Mouse (Mus musculus) layer of hippocampus, adult 9-10 months (tissue): ENCODE results near the gene Braf.
"Not testable (repeated sequence)": the region's sequence is repeated elsewhere in the genome, so short reads cannot be mapped to it uniquely, and the experiment has no call there.

Source experiments
- DNase-seq: peaks from one replicate; pipeline ENCODE4 v3.0.0; 2022; ENCODE audit warnings: low spot score

Gene Braf

GRCm38 (mm10) chr6:39724866-39725711 lies at the start of gene Braf:
Gene Braf (minus strand): TSS chr6:39725463.
- DNase-seq = peak; percentile 46

GRCm38 (mm10) chr6:39775029-39775428 lies 49.8 kb upstream of the Braf start:
- DNase-seq = no peak

GRCm38 (mm10) chr6:39757229-39757628 lies 32.0 kb upstream of the Braf start:
- DNase-seq = no peak

- DNase-seq = no peak
Observed at GRCm38 (mm10) chr6:39749881-39750280, 24.6 kb upstream of the Braf start.

GRCm38 (mm10) chr6:39747094-39747493 lies 21.8 kb upstream of the Braf start:
- no peak for DNase-seq

GRCm38 (mm10) chr6:39745456-39745855 lies 20.2 kb upstream of the Braf start:
- no peak for DNase-seq

GRCm38 (mm10) chr6:39739698-39740097 lies 14.4 kb upstream of the Braf start:
- not testable (repeated sequence) for DNase-seq

GRCm38 (mm10) chr6:39728095-39728494 lies 2.8 kb upstream of the Braf start:
- DNase-seq = no peak

- DNase-seq = no peak
Observed at GRCm38 (mm10) chr6:39726149-39726548, 886 bp upstream of the Braf start.

- no peak for DNase-seq
Observed at GRCm38 (mm10) chr6:39724542-39724865, 759 bp downstream of the Braf start.

- DNase-seq = no peak
Observed at GRCm38 (mm10) chr6:39724071-39724470, 1.2 kb downstream of the Braf start.

GRCm38 (mm10) chr6:39718567-39718966 lies 6.7 kb downstream of the Braf start:
- DNase-seq = no peak

GRCm38 (mm10) chr6:39717049-39717448 lies 8.2 kb downstream of the Braf start:
- DNase-seq = no peak

GRCm38 (mm10) chr6:39714341-39714740 lies 10.9 kb downstream of the Braf start:
- no peak for DNase-seq

GRCm38 (mm10) chr6:39713399-39713798 lies 11.9 kb downstream of the Braf start:
- DNase-seq = no peak

GRCm38 (mm10) chr6:39705625-39706024 lies 19.6 kb downstream of the Braf start:
- no peak for DNase-seq

GRCm38 (mm10) chr6:39693126-39693525 lies 32.1 kb downstream of the Braf start:
- no peak for DNase-seq

GRCm38 (mm10) chr6:39686839-39687238 lies 38.4 kb downstream of the Braf start:
- not testable (repeated sequence) for DNase-seq

GRCm38 (mm10) chr6:39681795-39682194 lies 43.5 kb downstream of the Braf start:
- no peak for DNase-seq

- DNase-seq = no peak
Observed at GRCm38 (mm10) chr6:39680524-39680923, 44.7 kb downstream of the Braf start.

- DNase-seq = no peak
Observed at GRCm38 (mm10) chr6:39678241-39678640, 47.0 kb downstream of the Braf start.

GRCm38 (mm10) chr6:39675081-39675480 lies 50.2 kb downstream of the Braf start:
- DNase-seq = no peak

GRCm38 (mm10) chr6:39611296-39611695 lies 114.0 kb downstream of the Braf start:
- DNase-seq = no peak

- DNase-seq = no peak
Observed at GRCm38 (mm10) chr6:39610207-39610606, 115.1 kb downstream of the Braf start.
